Mouse (Mus musculus): ENCODE results near the gene Zfp385a.

DNA sequence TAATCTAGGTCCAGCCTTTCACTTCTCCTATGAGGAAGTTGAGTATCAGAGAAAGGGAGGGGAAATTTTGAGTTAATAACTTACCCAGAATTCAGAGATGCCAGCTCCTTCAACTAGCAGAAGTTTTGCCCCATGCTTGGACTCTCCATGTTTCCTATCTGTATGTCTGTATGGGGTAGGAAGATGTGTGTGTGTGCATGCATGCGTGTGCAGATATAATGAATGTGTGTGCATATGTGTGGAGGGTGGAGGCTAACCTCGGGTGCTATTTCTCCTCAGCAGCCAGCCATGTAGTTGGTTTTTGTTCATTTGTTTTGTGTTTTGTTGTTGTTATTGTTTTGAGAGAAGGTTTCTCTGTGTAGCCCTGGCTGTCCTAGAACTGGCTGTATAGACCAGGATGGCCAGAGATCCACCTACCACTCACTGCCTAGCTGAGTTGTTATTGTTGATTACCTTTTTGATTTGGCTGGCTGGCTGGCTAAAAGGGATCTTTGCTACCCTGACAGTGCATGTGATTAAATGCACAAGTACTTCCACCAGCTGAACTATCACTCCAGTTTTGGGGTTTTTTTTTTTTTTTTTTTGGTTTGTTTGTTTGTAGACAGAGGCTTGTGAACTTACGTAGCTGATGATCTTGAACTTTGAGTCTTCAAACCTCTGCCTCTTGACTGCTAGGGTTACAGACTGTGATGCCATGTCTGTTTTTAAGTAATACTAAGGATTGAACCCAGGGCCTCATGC is 58.3 kb downstream of the Zfp385a start:
- TF ChIP-seq CTCF (IDR thresholded peaks at IDR 0.05; ENCODE audit: low read depth) (no peak), EP300 (IDR thresholded peaks at IDR 0.05; ENCODE audit: low read depth) (no peak)

Measured in heart, postnatal 0 days (tissue).